Mouse (Mus musculus) ES-Bruce4 (cell line): ENCODE measurements at regions not wholly inside any gene's neighbourhood (a gene's known extent, or its start where the extent isn't known, plus 50 kb on each side); places are given as distances from the start of the nearest gene placed in this dataset.
A peak's percentile ranks its signal among the peaks of the same experiment; 100 is the strongest.

ENCODE experiments used
- H3K27ac ChIP-seq: 2 replicates; pipeline ENCODE4 v1.5.1; 2012; ENCODE audit warnings: low read length, inconsistent platforms; ENCODE audit not compliant: insufficient read depth
- H3K27me3 ChIP-seq: 2 replicates; pipeline ENCODE4 v1.6.1; 2012; ENCODE audit warnings: mild to moderate bottlenecking, low read length, inconsistent platforms; ENCODE audit not compliant: control insufficient read depth, poor library complexity, insufficient read depth, severe bottlenecking
- H3K36me3 ChIP-seq: 2 replicates; pipeline ENCODE4 v1.6.1; 2012; ENCODE audit warnings: inconsistent platforms, mild to moderate bottlenecking, low read length, moderate library complexity; ENCODE audit not compliant: control insufficient read depth, poor library complexity, insufficient read depth, severe bottlenecking
- H3K4me1 ChIP-seq: one replicate; pipeline ENCODE4 v1.8.1; 2011; ENCODE audit warnings: low read length; ENCODE audit not compliant: control insufficient read depth, insufficient read depth
- H3K4me3 ChIP-seq: 2 replicates; pipeline ENCODE4 v1.5.1; 2011; ENCODE audit warnings: low read depth, mild to moderate bottlenecking, low read length
- H3K9ac ChIP-seq: 2 replicates; pipeline ENCODE4 v1.6.1; 2012; ENCODE audit warnings: low read depth, mild to moderate bottlenecking, inconsistent platforms; ENCODE audit not compliant: poor library complexity, severe bottlenecking
- H3K9me3 ChIP-seq: replicated peaks from 2 replicates; pipeline ENCODE4 v1.6.1; 2012; ENCODE audit warnings: mild to moderate bottlenecking, low read length, inconsistent platforms; ENCODE audit not compliant: control insufficient read depth, poor library complexity, insufficient read depth, severe bottlenecking
- CTCF ChIP-seq: IDR thresholded peaks from one replicate; pipeline ENCODE4 v1.8.1; 2011; ENCODE audit warnings: low read depth, low read length
- EP300 ChIP-seq: IDR thresholded peaks from 2 replicates; pipeline ENCODE4 v1.6.1; 2011; ENCODE audit warnings: low read depth, low read length; ENCODE audit not compliant: insufficient read depth
- POLR2A ChIP-seq: IDR thresholded peaks from one replicate; pipeline ENCODE4 v1.8.1; 2011; ENCODE audit warnings: low read length; ENCODE audit not compliant: insufficient read depth

GRCm38 (mm10) chr15:68384571-68385335, 1884.0 kb upstream of the Lrrc6 start:
- Histone ChIP-seq H3K36me3 (no peaks in the 10 kb centered on the region), H3K9ac (no peak overlapping the region), H3K4me1 (no peaks in the 10 kb centered on the region), H3K27me3 (no peaks in the 10 kb centered on the region), H3K4me3 (no peak overlapping the region), H3K9me3 (no peaks in the 10 kb centered on the region), H3K27ac (no peak overlapping the region)
- TF ChIP-seq POLR2A (no peak), EP300 (no peak), CTCF (no peak)

DNA sequence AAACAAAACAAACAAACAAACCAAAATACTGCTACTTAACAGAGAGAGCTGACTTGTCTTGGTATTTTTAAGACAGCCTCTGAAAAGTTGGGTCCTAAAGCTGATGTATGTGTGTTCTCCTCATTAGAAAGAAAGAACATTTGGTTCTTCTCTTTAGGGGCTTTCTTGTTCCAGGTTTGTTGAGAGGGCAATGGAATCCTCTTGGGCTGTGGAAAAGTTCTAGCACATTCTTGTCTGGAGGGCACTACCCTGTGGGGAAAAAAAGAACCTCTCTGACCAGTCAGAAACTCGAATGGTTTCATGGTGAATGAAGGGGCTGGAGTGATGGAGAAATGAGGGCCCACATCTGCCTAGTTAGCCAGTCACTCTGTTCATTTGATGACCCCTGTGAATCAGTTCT, 1874.5 kb upstream of the Lrrc6 start:
- Histone ChIP-seq H3K9ac (no peak overlapping the region), H3K9me3 (no peaks in the 10 kb centered on the region), H3K27me3 (no peaks in the 10 kb centered on the region), H3K36me3 (no peaks in the 10 kb centered on the region), H3K4me1 (no peaks in the 10 kb centered on the region), H3K27ac (no peak overlapping the region), H3K4me3 (no peak overlapping the region)
- TF ChIP-seq EP300 (no peak), CTCF (no peak), POLR2A (no peak)

GRCm38 (mm10) chr15:68366816-68367215, 1866.1 kb upstream of the Lrrc6 start:
- Histone ChIP-seq H3K4me1 (no peaks in the 10 kb centered on the region), H3K9me3 (no peaks in the 10 kb centered on the region), H3K9ac (no peak overlapping the region), H3K27ac (no peak overlapping the region), H3K27me3 (no peaks in the 10 kb centered on the region), H3K4me3 (no peak overlapping the region), H3K36me3 (no peaks in the 10 kb centered on the region)
- TF ChIP-seq CTCF (no peak), POLR2A (no peak), EP300 (no peak)

DNA sequence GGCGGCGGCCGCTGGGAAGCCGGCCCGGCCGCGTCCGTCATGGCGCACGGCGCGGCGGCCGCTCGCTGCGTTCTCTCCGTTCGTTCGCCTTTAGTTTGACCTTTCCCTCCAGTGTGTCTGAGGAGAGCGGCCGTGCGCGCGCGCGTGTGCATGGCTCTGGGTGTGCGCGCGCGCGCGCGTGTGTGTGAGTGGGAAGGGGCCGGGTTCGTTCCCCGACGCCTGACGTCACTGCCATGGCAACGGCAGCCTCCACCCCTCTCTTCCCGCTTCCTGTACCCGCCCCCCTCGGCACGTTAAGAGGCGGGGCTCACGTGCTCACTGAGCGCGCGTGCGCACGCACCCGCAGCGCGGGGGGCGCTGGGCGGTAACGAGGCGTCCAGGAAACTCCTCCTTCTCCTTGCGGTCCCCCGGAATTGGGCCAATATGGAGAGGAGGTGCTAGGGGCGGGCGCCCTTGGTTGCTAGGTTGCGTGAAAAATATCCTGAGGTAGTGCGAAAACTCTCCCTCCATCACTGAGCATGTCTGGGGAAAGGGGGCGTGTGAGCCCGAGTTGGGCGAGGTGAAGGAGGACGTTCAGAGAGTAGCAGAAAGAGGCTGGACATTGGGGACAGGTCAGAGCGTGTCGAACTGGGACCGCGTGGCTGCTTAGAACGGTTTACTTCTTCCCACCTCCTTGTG, 1862.5 kb upstream of the Lrrc6 start:
- H3K27me3 ChIP-seq, result no peaks in the 10 kb centered on the region
- H3K4me3 ChIP-seq, result peak overlapping the region; percentile 73
- H3K27ac ChIP-seq, result no peak overlapping the region
- H3K4me1 ChIP-seq, result peaks cover 2% of the 10 kb centered on the region
- no peaks in the 10 kb centered on the region for H3K9me3 ChIP-seq
- no peaks in the 10 kb centered on the region for H3K36me3 ChIP-seq
- TF ChIP-seq POLR2A (peak; percentile 93), EP300 (no peak), CTCF (no peak)
- peak overlapping the region; percentile 91 for H3K9ac ChIP-seq

DNA sequence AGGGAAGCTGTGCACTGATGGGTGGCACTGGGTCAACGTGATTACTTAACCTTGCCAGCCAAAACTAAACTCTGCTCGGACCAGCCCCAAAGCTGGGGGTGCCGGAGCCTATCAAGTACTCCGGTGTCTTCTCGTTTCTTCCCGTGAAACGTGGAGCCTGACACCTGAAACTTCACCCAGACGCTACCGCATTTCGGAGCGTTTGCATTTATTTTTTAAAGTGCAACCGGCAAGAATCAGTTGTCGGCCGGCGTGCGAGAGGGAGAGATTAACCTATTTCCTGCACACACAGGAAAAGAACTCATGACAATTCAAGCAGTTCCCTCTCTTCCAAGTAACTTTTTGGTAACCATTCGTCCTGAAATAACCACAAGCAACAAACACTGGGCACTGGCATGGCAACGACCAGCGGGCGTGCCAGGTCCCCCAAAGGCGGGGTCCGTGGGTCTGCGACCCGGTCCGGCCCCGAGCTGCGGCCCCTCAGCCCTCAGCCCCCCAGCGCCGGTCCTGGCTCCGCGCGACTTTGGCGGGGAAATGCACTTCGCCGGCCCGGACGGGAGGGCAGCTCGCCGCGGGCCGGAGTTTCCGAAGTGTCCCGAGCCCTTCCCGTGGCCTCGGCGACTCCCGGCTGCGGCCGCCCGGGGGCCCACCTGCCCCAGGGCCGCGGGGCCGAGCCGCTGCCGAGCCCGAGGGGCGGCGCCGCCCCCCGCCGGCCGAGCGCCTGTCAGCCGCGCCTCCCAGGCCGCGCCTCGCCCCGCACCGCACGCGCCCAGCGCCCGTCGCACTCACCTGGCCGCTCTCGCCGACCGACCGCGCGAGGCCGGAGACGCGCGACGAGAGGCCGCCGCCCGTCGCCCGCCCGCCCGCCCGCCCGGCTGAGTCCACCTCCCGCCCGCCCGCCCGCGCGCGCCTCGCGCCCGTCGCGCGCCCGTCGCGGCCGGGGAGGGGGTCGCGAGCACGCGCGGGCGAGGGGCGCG, 1861.7 kb upstream of the Lrrc6 start:
- peaks cover 2% of the 10 kb centered on the region for H3K4me1 ChIP-seq
- H3K27ac ChIP-seq, result no peak overlapping the region
- no peaks in the 10 kb centered on the region for H3K9me3 ChIP-seq
- H3K36me3 ChIP-seq, result no peaks in the 10 kb centered on the region
- peak overlapping the region; percentile 74 for H3K4me3 ChIP-seq
- no peaks in the 10 kb centered on the region for H3K27me3 ChIP-seq
- peak overlapping the region; percentile 91 for H3K9ac ChIP-seq
- TF ChIP-seq EP300, result no peak
- no peak for TF ChIP-seq CTCF
- TF ChIP-seq POLR2A, result no peak
